In the genomic region with DNA sequence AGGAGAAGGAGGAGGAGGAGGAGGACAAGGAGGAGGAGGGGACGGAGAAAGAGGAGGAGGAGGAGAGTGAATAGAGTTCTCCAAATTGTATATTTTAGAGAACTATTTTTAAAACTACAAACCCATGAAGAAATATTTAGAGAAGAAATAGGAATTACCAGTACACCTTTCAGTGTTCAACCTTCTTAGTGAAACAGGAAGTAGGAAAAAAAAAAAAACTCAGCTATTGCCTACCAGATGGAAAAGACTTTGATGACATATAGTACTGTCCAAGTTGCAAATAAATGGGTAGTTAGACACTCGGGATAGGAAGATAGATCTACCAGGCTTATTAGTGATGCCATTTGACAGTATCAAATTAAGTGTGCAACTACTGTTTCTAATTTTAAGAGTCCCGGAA, we compare ENCODE assay signal across 27 mouse cellular contexts. TPM values are rescaled to one million over a fixed set of nuclear protein-coding genes. Genes with fewer than 3 reads are reported as not detected.
"Had no signal": no experiment of that assay in that cellular context is flagged by ENCODE, and none has a peak within 500 bp of the region (broad histone marks: within the 10 kb centered on the region; RNA-seq: fewer than 3 reads in every experiment).

No protein-coding gene starts in this region.

- H3K27me3 ChIP-seq: embryonic facial prominence, embryonic 12.5 days; embryonic facial prominence, embryonic 13.5 days; embryonic facial prominence, embryonic 15.5 days; forebrain, embryonic 12.5 days; forebrain, embryonic 13.5 days; forebrain, embryonic 15.5 days had no signal

- H3K27ac ChIP-seq: embryonic facial prominence, embryonic 10.5 days; embryonic facial prominence, embryonic 12.5 days; embryonic facial prominence, embryonic 13.5 days; embryonic facial prominence, embryonic 15.5 days; forebrain, embryonic 10.5 days; forebrain, embryonic 12.5 days; forebrain, embryonic 13.5 days; forebrain, embryonic 15.5 days; gastrocnemius, adult 2 months; heart, adult 2 months had no signal

- ATAC-seq: forebrain, embryonic 13.5 days; forebrain, embryonic 14.5 days; forebrain, embryonic 15.5 days; forebrain, postnatal 0 days had no signal

- H3K4me2 ChIP-seq: embryonic facial prominence, embryonic 12.5 days; embryonic facial prominence, embryonic 13.5 days; embryonic facial prominence, embryonic 15.5 days; forebrain, embryonic 12.5 days; forebrain, embryonic 13.5 days; forebrain, embryonic 15.5 days had no signal

- H3K9ac ChIP-seq: embryonic facial prominence, embryonic 12.5 days; embryonic facial prominence, embryonic 13.5 days; embryonic facial prominence, embryonic 15.5 days; forebrain, embryonic 12.5 days; forebrain, embryonic 13.5 days; forebrain, embryonic 15.5 days; forebrain, postnatal 0 days had no signal

- H3K4me3 ChIP-seq: embryonic facial prominence, embryonic 10.5 days; embryonic facial prominence, embryonic 12.5 days; embryonic facial prominence, embryonic 13.5 days; embryonic facial prominence, embryonic 15.5 days; erythroblast, embryonic 14.5 days; forebrain, embryonic 10.5 days; forebrain, embryonic 12.5 days; forebrain, embryonic 13.5 days; forebrain, embryonic 15.5 days; gastrocnemius, adult 2 months; heart, adult 2 months had no signal

- H3K36me3 ChIP-seq: embryonic facial prominence, embryonic 10.5 days; embryonic facial prominence, embryonic 12.5 days; embryonic facial prominence, embryonic 13.5 days; embryonic facial prominence, embryonic 15.5 days; forebrain, embryonic 10.5 days; forebrain, embryonic 12.5 days; forebrain, embryonic 15.5 days had no signal

- H3K4me1 ChIP-seq: embryonic facial prominence, embryonic 10.5 days; embryonic facial prominence, embryonic 12.5 days; embryonic facial prominence, embryonic 13.5 days; embryonic facial prominence, embryonic 15.5 days; forebrain, embryonic 10.5 days; forebrain, embryonic 12.5 days; forebrain, embryonic 13.5 days; forebrain, embryonic 15.5 days had no signal

- H3K9me3 ChIP-seq: embryonic facial prominence, embryonic 10.5 days; embryonic facial prominence, embryonic 12.5 days; embryonic facial prominence, embryonic 13.5 days; embryonic facial prominence, embryonic 15.5 days; forebrain, embryonic 10.5 days; forebrain, embryonic 12.5 days; forebrain, embryonic 13.5 days; forebrain, embryonic 15.5 days had no signal

- DNase-seq: cerebellum, adult 8-10 months; cerebellum, adult 9-10 months; cerebellum, adult 9-11 months; cerebellum, postnatal 10 days; cerebellum, postnatal 14 days; cerebellum, postnatal 25 days; cerebellum, postnatal 36 days; embryo, embryonic 11 days; forebrain, postnatal 0 days; gastrocnemius, adult 2 months; gastrocnemius, postnatal 10 days; gastrocnemius, postnatal 14 days; gastrocnemius, postnatal 25 days; gastrocnemius, postnatal 36 days; heart, adult 11 months; heart, adult 18-20 months; heart, adult 2 months had no signal

RNA-seq across cellular contexts. Expression of gene Cytip, which starts 27.7 kb away (rescaled TPM):
- polyA plus RNA-seq: erythroblast, embryonic 14.5 days; forebrain, embryonic 14.5 days had no signal
